In genomic region chr19:42638604-42639481, GRCm38 (mm10) we compare ENCODE assay signal across 11 mouse cellular contexts. TPM values are rescaled to one million over a fixed set of nuclear protein-coding genes. Genes with fewer than 3 reads are reported as not detected.
DNase-seq lines count a peak whose midpoint lies in the region; ATAC-seq lines count a peak whose summit lies in the region.
"Had no signal": no experiment of that assay in that cellular context is flagged by ENCODE, and none has a peak within 500 bp of the region (broad histone marks: within the 10 kb centered on the region; RNA-seq: fewer than 3 reads in every experiment).

No protein-coding gene starts in this region.

- H3K9me3 ChIP-seq in kidney, embryonic 16.5 days (ENCODE audit: low read length): no peaks in the 10 kb centered on the region
- H3K9me3 ChIP-seq: G1E; limb, embryonic 15.5 days had no signal

- 5% methylated on average over 8 of the region's 8 CpGs for WGBS in kidney, embryonic 16.5 days

- H3K27ac ChIP-seq in kidney, embryonic 16.5 days (ENCODE audit: low read length): no peak overlapping the region
- H3K27ac ChIP-seq: limb, embryonic 15.5 days had no signal

- H3K4me1 ChIP-seq in kidney, embryonic 16.5 days (ENCODE audit: insufficient read depth, low read length): peaks cover 11% of the 10 kb centered on the region; the same call in 1 of the 2 replicates

- DNase-seq in kidney, postnatal 25 days: no peak
- DNase-seq in embryo, embryonic 10.5 days (ENCODE audit: low spot score): peak; percentile 60
- peak; percentile 67 for DNase-seq in gastrocnemius, postnatal 25 days
- DNase-seq in lung, postnatal 4 days: peak; percentile 30 to 78
- DNase-seq in layer of hippocampus, adult 9-10 months (ENCODE audit: low spot score): no peak
- DNase-seq in adrenal gland, adult 8-10 months: no peak

- H3K36me3 ChIP-seq in kidney, embryonic 16.5 days (ENCODE audit: insufficient read depth, low read length): no peaks in the 10 kb centered on the region
- H3K36me3 ChIP-seq: G1E; limb, embryonic 15.5 days had no signal

- no peak overlapping the region for H3K4me3 ChIP-seq in kidney, embryonic 16.5 days (ENCODE audit: low read length)
- H3K4me3 ChIP-seq: limb, embryonic 15.5 days had no signal

- H3K27me3 ChIP-seq in kidney, embryonic 16.5 days (ENCODE audit: insufficient read depth, low read length): no peaks in the 10 kb centered on the region
- H3K27me3 ChIP-seq: limb, embryonic 15.5 days had no signal

- no peak overlapping the region for H3K4me2 ChIP-seq in kidney, embryonic 16.5 days (replicated peaks; ENCODE audit: low read depth, low read length)
- H3K4me2 ChIP-seq: limb, embryonic 15.5 days had no signal

- H3K9ac ChIP-seq in kidney, embryonic 16.5 days (replicated peaks; ENCODE audit: low read length): no peak overlapping the region
- H3K9ac ChIP-seq: limb, embryonic 15.5 days had no signal

- peak; percentile 54; the same call in 1 of the 2 replicates for ATAC-seq in kidney, embryonic 16.5 days (ENCODE audit: low FRiP score, low TSS enrichment)
- ATAC-seq in granulocyte monocyte progenitor cell, adult 5-6 weeks (replicated peaks; ENCODE audit: poor library complexity, severe bottlenecking): no peak

RNA-seq across cellular contexts. Expression of gene Loxl4, which starts 26.2 kb away (rescaled TPM):
- 1.6 and 2.1 TPM in 2 replicates for polyA plus RNA-seq in kidney, embryonic 16.5 days (2015; fragmentation: Nextera tagmentation; extraction: Ambion mirVana)
- total RNA-seq in gastrocnemius, postnatal 25 days (2021): 1 to 10 TPM; 2.4 to 2.5 TPM
- not detected in 2 replicates for total RNA-seq in granulocyte monocyte progenitor cell, adult 5-6 weeks (2014; fragmentation: Nextera tagmentation)
- total RNA-seq in granulocyte monocyte progenitor cell, adult 5-6 weeks (2017): not detected in 2 replicates
- total RNA-seq in adrenal gland, adult 8-10 months (2022): 1 to 10 TPM; 1.5 to 3.1 (median 2.0) TPM
- total RNA-seq: G1E; neutrophil, adult 5-6 weeks had no signal
- polyA plus RNA-seq: G1E had no signal

Comparison
In these comparisons a context has a peak if more than half of its experiments do, and no peak if none do; other contexts are left out.
1. DNase-seq: peak in embryo, embryonic 10.5 days (single experiment), gastrocnemius, postnatal 25 days (single experiment) and lung, postnatal 4 days (2 of 2); none in kidney, postnatal 25 days (0 of 2), layer of hippocampus, adult 9-10 months (single experiment) and adrenal gland, adult 8-10 months (single experiment).